Mouse (Mus musculus) neural tube, embryonic 15.5 days (tissue): ENCODE results near the gene Elk3. TPM values are rescaled to one million over a fixed set of nuclear protein-coding genes. Genes with fewer than 3 reads are reported as not detected.

Source experiments
- ATAC-seq: fragments of 200-750 bp; cut with Nextera tagmentation; 2 replicates; pipeline ENCODE4 v1.8.0; 2017; ENCODE audit warnings: mild to moderate bottlenecking, moderate TSS enrichment, moderate library complexity; ENCODE audit not compliant: low FRiP score
- H3K27ac ChIP-seq: fragments of 300-500 bp; sonication (generic); replicated peaks from 2 replicates; pipeline ENCODE4 v1.5.1; 2015; ENCODE audit warnings: mild to moderate bottlenecking, inconsistent platforms
- H3K27me3 ChIP-seq: fragments of 300-500 bp; sonication (generic); replicated peaks from 2 replicates; pipeline ENCODE4 v1.6.1; 2015; ENCODE audit warnings: inconsistent platforms
- H3K36me3 ChIP-seq: fragments of 300-500 bp; sonication (generic); 2 replicates; pipeline ENCODE4 v1.6.1; 2015; ENCODE audit warnings: inconsistent platforms
- H3K4me1 ChIP-seq: fragments of 300-500 bp; sonication (generic); 2 replicates; pipeline ENCODE4 v1.6.1; 2015; ENCODE audit warnings: inconsistent platforms
- H3K4me2 ChIP-seq: fragments of 300-500 bp; sonication (generic); 2 replicates; pipeline ENCODE4 v1.6.1; 2015; ENCODE audit warnings: inconsistent platforms, mild to moderate bottlenecking, moderate library complexity
- H3K4me3 ChIP-seq: fragments of 300-500 bp; sonication (generic); replicated peaks from 2 replicates; pipeline ENCODE4 v1.5.1; 2015; ENCODE audit warnings: mild to moderate bottlenecking, inconsistent platforms
- H3K9ac ChIP-seq: fragments of 300-500 bp; sonication (generic); replicated peaks from 2 replicates; pipeline ENCODE4 v1.6.1; 2015; ENCODE audit warnings: mild to moderate bottlenecking, inconsistent platforms
- H3K9me3 ChIP-seq: fragments of 300-500 bp; sonication (generic); replicated peaks from 2 replicates; pipeline ENCODE4 v1.6.1; 2016; ENCODE audit warnings: inconsistent platforms
- WGBS: fragments of 180-500 bp; shearing (Covaris S2); methylation state at CpG from one replicate; pipeline ENCODE4 v1.1.7; 2015; ENCODE audit warnings: mixed read lengths; 5-methylcytosine and 5-hydroxymethylcytosine counted together
- polyA plus RNA-seq: library from polyadenylated mRNA; unstranded; fragments of >200 nt; fragmentation: Nextera tagmentation; extraction: Ambion mirVana; gene quantifications from 2 replicates; pipeline ENCODE4 v1.2.1, GENCODE M21; 2015

Gene Elk3
- polyA plus RNA-seq, 1 experiment from 2014 or later, result 8.6 TPM

GRCm38 (mm10) chr10:93276349-93276763 is 34.6 kb downstream of the Elk3 start:
- H3K27ac ChIP-seq, result peak overlapping the region; percentile 88
- peak overlapping the region; percentile 36 for H3K4me3 ChIP-seq
- peak overlapping the region; percentile 53 for H3K4me2 ChIP-seq
- peak overlapping the region; percentile 51 for H3K9ac ChIP-seq
- no peaks in the 10 kb centered on the region for H3K27me3 ChIP-seq
- no peaks in the 10 kb centered on the region for H3K9me3 ChIP-seq
- peak; percentile 72 for ATAC-seq
- H3K36me3 ChIP-seq, result no peaks in the 10 kb centered on the region
- 4% methylated on average over 16 of the region's 16 CpGs for WGBS
- H3K4me1 ChIP-seq, result peaks cover 46% of the 10 kb centered on the region

DNA sequence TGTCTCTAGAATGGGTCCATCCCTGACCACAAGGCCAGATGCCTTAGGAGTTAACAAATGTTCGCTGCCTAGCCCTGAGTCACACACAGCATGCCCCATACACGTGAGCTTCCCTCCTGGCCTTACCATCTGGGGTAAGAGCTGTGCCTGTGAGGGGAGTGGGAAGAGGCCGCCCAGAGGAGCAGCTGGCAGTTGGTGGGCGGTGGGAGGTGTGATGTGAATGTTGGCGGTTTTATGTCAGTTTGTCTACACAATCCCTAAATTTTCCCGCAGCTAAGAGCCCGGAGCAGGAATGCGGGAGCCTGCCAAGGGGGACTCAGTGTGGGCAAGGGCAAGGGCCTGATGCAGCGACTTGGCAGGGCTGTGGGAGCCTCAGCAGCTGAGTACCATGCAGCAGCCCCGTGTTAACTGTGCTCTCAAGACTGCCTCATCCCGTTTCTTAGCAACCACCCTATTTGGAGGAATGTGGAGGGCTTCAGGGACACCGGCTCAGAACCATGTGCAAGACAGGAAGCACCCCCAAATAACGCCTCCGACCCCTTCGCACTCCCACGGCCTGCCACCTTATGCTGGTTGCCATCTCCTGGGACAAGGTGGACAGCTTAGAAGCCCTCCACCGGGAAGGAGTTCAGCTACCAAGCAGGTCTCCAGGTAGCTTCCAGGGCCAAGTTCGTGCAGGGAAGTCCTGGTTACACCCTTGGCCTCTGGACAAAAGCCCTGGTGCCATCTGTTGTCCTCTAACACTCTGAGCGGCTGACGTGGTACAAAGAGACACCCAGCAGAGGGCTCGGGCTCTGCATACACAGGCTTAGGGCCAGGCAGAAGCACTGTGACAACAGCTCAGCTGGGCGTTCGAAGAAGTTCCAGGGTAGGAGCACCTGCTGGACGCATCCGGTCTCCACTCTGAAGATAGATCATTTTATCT is 35.5 kb downstream of the Elk3 start:
- 20% methylated on average over 25 of the region's 25 CpGs for WGBS
- Histone ChIP-seq H3K4me2 (peak overlapping the region; percentile 53), H3K4me3 (peak overlapping the region; percentile 36), H3K9ac (peak overlapping the region; percentile 51), H3K36me3 (no peaks in the 10 kb centered on the region), H3K27me3 (no peaks in the 10 kb centered on the region), H3K9me3 (no peaks in the 10 kb centered on the region), H3K4me1 (peaks cover 40% of the 10 kb centered on the region), H3K27ac (peak overlapping the region; percentile 88)
- ATAC-seq, result peak; percentile 82

- Histone ChIP-seq H3K36me3 (no peaks in the 10 kb centered on the region), H3K4me3 (no peak overlapping the region), H3K4me2 (no peak overlapping the region), H3K27me3 (no peaks in the 10 kb centered on the region), H3K9ac (no peak overlapping the region), H3K27ac (peak overlapping the region; percentile 54; the same call in 1 of the 2 replicates), H3K9me3 (no peaks in the 10 kb centered on the region), H3K4me1 (peaks cover 46% of the 10 kb centered on the region)
- no peak for ATAC-seq
- WGBS, result 55% methylated on average over 2 of the region's 2 CpGs
These were observed 36.6 kb downstream of the Elk3 start for GRCm38 (mm10) chr10:93274277-93274696.

GRCm38 (mm10) chr10:93272986-93273982 is 37.7 kb downstream of the Elk3 start:
- WGBS, result 70% methylated on average over 14 of the region's 14 CpGs
- Histone ChIP-seq H3K36me3 (no peaks in the 10 kb centered on the region), H3K9me3 (no peaks in the 10 kb centered on the region), H3K27ac (no peak overlapping the region), H3K9ac (no peak overlapping the region), H3K4me2 (no peak overlapping the region), H3K4me3 (no peak overlapping the region), H3K4me1 (peaks cover 46% of the 10 kb centered on the region), H3K27me3 (no peaks in the 10 kb centered on the region)
- no peak for ATAC-seq

- H3K4me3 ChIP-seq, result no peak overlapping the region
- no peak overlapping the region for H3K9ac ChIP-seq
- H3K4me2 ChIP-seq, result no peak overlapping the region
- WGBS, result 90% methylated on average over 7 of the region's 7 CpGs
- ATAC-seq, result no peak
- peaks cover 38% of the 10 kb centered on the region for H3K4me1 ChIP-seq
- H3K27me3 ChIP-seq, result no peaks in the 10 kb centered on the region
- H3K9me3 ChIP-seq, result no peaks in the 10 kb centered on the region
- H3K36me3 ChIP-seq, result no peaks in the 10 kb centered on the region
- H3K27ac ChIP-seq, result no peak overlapping the region
These were observed 39.1 kb downstream of the Elk3 start for GRCm38 (mm10) chr10:93271831-93272230.

GRCm38 (mm10) chr10:93270889-93271460 is 40.0 kb downstream of the Elk3 start:
- WGBS, result 93% methylated on average over 6 of the region's 6 CpGs
- Histone ChIP-seq H3K4me1 (peaks cover 30% of the 10 kb centered on the region), H3K9me3 (no peaks in the 10 kb centered on the region), H3K4me2 (no peak overlapping the region), H3K9ac (no peak overlapping the region), H3K4me3 (no peak overlapping the region), H3K36me3 (no peaks in the 10 kb centered on the region), H3K27ac (no peak overlapping the region), H3K27me3 (no peaks in the 10 kb centered on the region)
- ATAC-seq, result no peak

- Histone ChIP-seq H3K27me3 (no peaks in the 10 kb centered on the region), H3K36me3 (no peaks in the 10 kb centered on the region), H3K9ac (no peak overlapping the region), H3K27ac (peak overlapping the region; percentile 25; the same call in 1 of the 2 replicates), H3K4me1 (peaks cover 23% of the 10 kb centered on the region), H3K9me3 (no peaks in the 10 kb centered on the region), H3K4me3 (no peak overlapping the region), H3K4me2 (no peak overlapping the region)
- 67% methylated on average over 4 of the region's 4 CpGs for WGBS
- no peak for ATAC-seq
These were observed 41.2 kb downstream of the Elk3 start for GRCm38 (mm10) chr10:93269744-93270143.

- no peak for ATAC-seq
- H3K27me3 ChIP-seq, result no peaks in the 10 kb centered on the region
- peaks cover 25% of the 10 kb centered on the region for H3K4me1 ChIP-seq
- no peak overlapping the region for H3K27ac ChIP-seq
- no peak overlapping the region for H3K9ac ChIP-seq
- H3K9me3 ChIP-seq, result no peaks in the 10 kb centered on the region
- H3K4me3 ChIP-seq, result no peak overlapping the region
- H3K36me3 ChIP-seq, result no peaks in the 10 kb centered on the region
- no peak overlapping the region for H3K4me2 ChIP-seq
- WGBS, result 93% methylated on average over 3 of the region's 3 CpGs
These were observed 42.6 kb downstream of the Elk3 start for GRCm38 (mm10) chr10:93268339-93268738.

DNA sequence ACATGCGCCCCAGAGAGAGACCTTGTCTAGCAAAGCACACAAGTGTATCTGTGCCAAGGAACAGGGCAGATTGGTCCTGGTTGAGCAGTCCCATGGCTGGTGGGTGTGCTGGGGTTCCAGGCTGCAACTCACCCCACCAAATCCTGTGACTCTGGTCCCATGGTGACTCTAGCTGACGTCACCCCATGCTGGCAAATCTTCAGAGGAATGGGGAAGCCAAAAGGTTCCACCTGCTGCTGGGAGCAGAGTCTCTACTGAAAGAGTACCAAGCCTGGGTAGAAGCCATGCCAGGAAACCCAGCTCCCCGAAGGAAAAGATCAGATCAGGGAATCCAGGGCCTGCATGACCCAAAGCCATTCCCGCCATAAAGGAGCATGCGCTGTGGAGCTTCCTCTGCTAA is 43.4 kb downstream of the Elk3 start:
- 95% methylated on average over 5 of the region's 5 CpGs for WGBS
- H3K4me3 ChIP-seq, result no peak overlapping the region

GRCm38 (mm10) chr10:93266521-93266920 is 44.4 kb downstream of the Elk3 start:
- H3K27me3 ChIP-seq, result no peaks in the 10 kb centered on the region
- no peak overlapping the region for H3K4me3 ChIP-seq
- ATAC-seq, result no peak
- no peaks in the 10 kb centered on the region for H3K36me3 ChIP-seq
- no peaks in the 10 kb centered on the region for H3K9me3 ChIP-seq
- WGBS, result 95% methylated on average over 7 of the region's 7 CpGs
- no peak overlapping the region for H3K9ac ChIP-seq
- no peak overlapping the region for H3K4me2 ChIP-seq
- peaks cover 42% of the 10 kb centered on the region for H3K4me1 ChIP-seq
- H3K27ac ChIP-seq, result no peak overlapping the region

More for the DNA sequence above, 43.4 kb downstream of the Elk3 start:
- Histone ChIP-seq H3K9me3 (no peaks in the 10 kb centered on the region), H3K27ac (no peak overlapping the region), H3K4me2 (no peak overlapping the region), H3K4me1 (peaks cover 32% of the 10 kb centered on the region), H3K36me3 (no peaks in the 10 kb centered on the region), H3K9ac (no peak overlapping the region), H3K27me3 (no peaks in the 10 kb centered on the region)
- no peak for ATAC-seq

DNA sequence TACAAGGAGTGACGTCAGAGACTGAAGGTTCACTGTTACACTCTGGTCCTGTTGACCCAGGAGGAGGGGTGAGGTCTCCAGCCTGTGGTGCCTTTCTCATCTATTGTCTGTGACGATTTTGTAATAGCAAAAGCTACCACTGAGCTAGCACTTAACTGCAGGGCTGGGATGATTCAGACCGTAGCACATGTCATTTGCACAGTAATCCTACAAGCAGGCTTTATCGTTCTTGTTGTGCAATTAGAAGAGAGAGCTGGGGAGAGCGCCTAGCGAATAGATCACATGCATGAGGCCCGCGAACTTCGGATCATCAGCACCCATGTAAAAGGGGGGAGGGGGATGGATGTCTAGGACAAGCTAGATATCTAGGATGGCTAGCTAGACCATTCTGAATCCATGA is 45.1 kb downstream of the Elk3 start:
- no peak for ATAC-seq
- Histone ChIP-seq H3K4me2 (no peak overlapping the region), H3K27me3 (no peaks in the 10 kb centered on the region), H3K36me3 (no peaks in the 10 kb centered on the region), H3K4me3 (no peak overlapping the region), H3K9me3 (no peaks in the 10 kb centered on the region), H3K9ac (no peak overlapping the region), H3K27ac (no peak overlapping the region), H3K4me1 (peaks cover 49% of the 10 kb centered on the region)
- 81% methylated on average over 9 of the region's 9 CpGs for WGBS
